Mouse (Mus musculus): ENCODE data around the gene Qser1. TPM values are rescaled to one million over a fixed set of nuclear protein-coding genes. Genes with fewer than 3 reads are reported as not detected.

Qser1 gene
- total RNA-seq, 2 experiments from 2014 or later = 25.5 to 28.1 TPM

- DNase-seq (ENCODE audit: low spot score in 2 of 2) = no peak
These were observed 1.2 kb upstream of the Qser1 start for GRCm38 (mm10) chr2:104817555-104818330.

GRCm38 (mm10) chr2:104816866-104817439 lies 393 bp upstream of the Qser1 start:
- peak; percentile 83 to 84 for DNase-seq (ENCODE audit: low spot score in 2 of 2)

- peak; percentile 2 to 30 for DNase-seq (ENCODE audit: low spot score in 2 of 2)
These were observed 794 bp downstream of the Qser1 start for GRCm38 (mm10) chr2:104815561-104816370.

GRCm38 (mm10) chr2:104814181-104814951 lies 2.2 kb downstream of the Qser1 start:
- DNase-seq (ENCODE audit: low spot score in 2 of 2) = no peak

GRCm38 (mm10) chr2:104805435-104805834 lies 11.1 kb downstream of the Qser1 start:
- no peak for DNase-seq (ENCODE audit: low spot score in 2 of 2)

GRCm38 (mm10) chr2:104774763-104775162 lies 41.8 kb downstream of the Qser1 start:
- no peak for DNase-seq (ENCODE audit: low spot score in 2 of 2)

- no peak for DNase-seq (ENCODE audit: low spot score in 2 of 2)
These were observed 47.9 kb downstream of the Qser1 start for GRCm38 (mm10) chr2:104768697-104769096.

GRCm38 (mm10) chr2:104764018-104764417 lies 52.5 kb downstream of the Qser1 start:
- no peak for DNase-seq (ENCODE audit: low spot score in 2 of 2)

- no peak for DNase-seq (ENCODE audit: low spot score in 2 of 2)
These were observed 53.3 kb downstream of the Qser1 start for GRCm38 (mm10) chr2:104763134-104763703.

- no peak for DNase-seq (ENCODE audit: low spot score in 2 of 2)
These were observed 65.9 kb downstream of the Qser1 start for GRCm38 (mm10) chr2:104750611-104751010.

- no peak for DNase-seq (ENCODE audit: low spot score in 2 of 2)
These were observed 67.8 kb downstream of the Qser1 start for GRCm38 (mm10) chr2:104748652-104749183.

GRCm38 (mm10) chr2:104746251-104746650 lies 70.3 kb downstream of the Qser1 start:
- DNase-seq (ENCODE audit: low spot score in 2 of 2) = no peak

- no peak for DNase-seq (ENCODE audit: low spot score in 2 of 2)
These were observed 72.6 kb downstream of the Qser1 start for GRCm38 (mm10) chr2:104743971-104744370.

- no peak for DNase-seq (ENCODE audit: low spot score in 2 of 2)
These were observed 73.4 kb downstream of the Qser1 start for GRCm38 (mm10) chr2:104743160-104743559.

- peak; percentile 79 to 81 for DNase-seq (ENCODE audit: low spot score in 2 of 2)
These were observed 73.9 kb downstream of the Qser1 start, which contains the start of gene Depdc7 for GRCm38 (mm10) chr2:104742741-104743064. Gene Depdc7 (minus strand): TSS chr2:104742878.

GRCm38 (mm10) chr2:104741896-104742740 lies 74.4 kb downstream of the Qser1 start:
- DNase-seq (ENCODE audit: low spot score in 2 of 2) = no peak

GRCm38 (mm10) chr2:104741015-104741758 lies 75.4 kb downstream of the Qser1 start:
- DNase-seq (ENCODE audit: low spot score in 2 of 2) = no peak

- DNase-seq (ENCODE audit: low spot score in 2 of 2) = no peak
These were observed 76.2 kb downstream of the Qser1 start for GRCm38 (mm10) chr2:104740248-104740949.

All from adrenal gland, postnatal 4 days (tissue).